Mouse (Mus musculus): Measurements from ENCODE around the gene Shtn1. TPM values are rescaled to one million over a fixed set of nuclear protein-coding genes. Genes with fewer than 3 reads are reported as not detected.

Shtn1 gene
- polyA plus RNA-seq, 1 experiment from 2014 or later = 1.1 TPM

DNA sequence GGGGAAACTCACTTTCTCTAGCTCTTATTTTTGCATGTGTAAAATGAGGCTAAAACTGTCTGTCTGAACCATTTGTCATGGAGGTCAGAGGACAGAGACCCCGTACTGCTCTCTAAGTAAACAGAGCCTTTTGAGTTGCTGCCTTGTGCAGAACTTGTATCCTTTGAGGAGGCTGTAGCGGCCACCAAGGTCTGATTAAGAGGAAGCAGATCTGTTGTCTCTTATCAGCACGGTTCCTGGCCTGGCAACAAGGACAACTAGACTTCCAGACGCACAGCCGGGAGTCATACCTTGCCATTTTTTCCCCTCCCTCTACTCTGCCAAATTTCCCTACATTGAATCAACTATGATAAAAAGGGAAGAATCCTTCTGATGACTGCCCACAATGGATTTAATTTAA, 18.5 kb downstream of the Shtn1 start:
- no peak for ATAC-seq (replicated peaks; ENCODE audit: extremely low read depth, insufficient read depth, low FRiP score)
- H3K36me3 ChIP-seq (ENCODE audit: control insufficient read depth, insufficient read depth) = no peaks in the 10 kb centered on the region
- WGBS = 24% methylated on average over 5 of the region's 5 CpGs
- no peak overlapping the region for H3K27ac ChIP-seq (ENCODE audit: low read length)
- no peak overlapping the region for H3K9ac ChIP-seq (ENCODE audit: low read length)
- H3K4me2 ChIP-seq (ENCODE audit: low read depth, low read length) = no peak overlapping the region
- H3K27me3 ChIP-seq (ENCODE audit: control insufficient read depth, insufficient read depth, low read length) = no peaks in the 10 kb centered on the region
- no peaks in the 10 kb centered on the region for H3K9me3 ChIP-seq (replicated peaks; ENCODE audit: control insufficient read depth, low read length)
- H3K4me1 ChIP-seq (ENCODE audit: control insufficient read depth, insufficient read depth, low read length) = no peaks in the 10 kb centered on the region
- no peak overlapping the region for H3K4me3 ChIP-seq (ENCODE audit: low read length)

DNA sequence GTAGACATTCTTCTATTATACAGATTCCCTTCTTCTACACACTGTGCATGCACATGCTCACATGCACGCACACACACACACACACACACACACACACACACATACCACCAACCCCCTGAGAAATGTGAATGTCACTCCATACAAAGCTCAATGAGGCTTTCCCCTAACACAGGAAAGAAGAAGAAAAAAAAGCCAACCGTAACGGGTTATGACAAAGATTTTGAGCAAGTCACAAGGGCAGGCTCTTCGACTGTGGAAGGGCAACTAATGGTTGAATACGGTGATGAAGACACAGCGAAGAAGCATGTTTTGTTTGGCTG, 21.3 kb downstream of the Shtn1 start:
- Histone ChIP-seq H3K27me3 (ENCODE audit: control insufficient read depth, insufficient read depth, low read length) (no peaks in the 10 kb centered on the region), H3K36me3 (ENCODE audit: control insufficient read depth, insufficient read depth) (no peaks in the 10 kb centered on the region), H3K9ac (ENCODE audit: low read length) (no peak overlapping the region), H3K9me3 (replicated peaks; ENCODE audit: control insufficient read depth, low read length) (no peaks in the 10 kb centered on the region), H3K4me3 (ENCODE audit: low read length) (no peak overlapping the region), H3K4me1 (ENCODE audit: control insufficient read depth, insufficient read depth, low read length) (no peaks in the 10 kb centered on the region), H3K27ac (ENCODE audit: low read length) (no peak overlapping the region), H3K4me2 (ENCODE audit: low read depth, low read length) (no peak overlapping the region)
- no peak for ATAC-seq (replicated peaks; ENCODE audit: extremely low read depth, insufficient read depth, low FRiP score)
- WGBS = 74% methylated on average over 6 of the region's 6 CpGs

DNA sequence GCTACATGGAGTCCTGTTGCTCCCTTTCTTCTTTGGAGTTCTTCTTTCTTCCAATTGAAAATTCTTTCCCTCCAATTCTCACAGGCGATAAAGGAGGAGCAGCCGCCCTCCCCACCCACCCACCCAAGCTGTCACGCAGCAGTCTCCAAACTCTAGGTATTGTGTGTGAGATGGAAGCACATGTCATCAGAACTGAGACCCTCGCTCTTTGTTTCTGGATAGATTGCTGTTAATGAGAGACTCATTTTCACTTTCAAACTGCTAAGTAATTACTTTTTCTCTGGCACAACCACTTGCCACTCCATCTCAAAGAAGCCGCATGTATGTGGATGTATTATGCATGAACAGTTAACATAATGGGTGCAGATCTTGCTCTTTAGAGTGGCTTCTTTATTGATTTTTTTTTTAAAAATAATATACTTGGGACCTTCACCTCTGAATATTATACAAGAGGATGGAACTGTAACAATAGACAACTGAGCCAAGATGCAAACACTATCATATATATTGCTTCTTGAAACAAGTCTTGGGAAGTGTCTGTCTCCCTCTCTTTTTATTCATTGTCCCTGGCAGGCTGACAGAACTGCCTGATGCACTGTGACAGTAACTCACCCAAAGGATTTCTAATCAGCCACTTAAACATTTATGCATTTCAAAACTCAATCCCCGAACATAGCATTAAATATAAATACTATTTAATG, 21.8 kb downstream of the Shtn1 start:
- H3K9ac ChIP-seq (ENCODE audit: low read length) = no peak overlapping the region
- no peak overlapping the region for H3K27ac ChIP-seq (ENCODE audit: low read length)
- no peak for ATAC-seq (replicated peaks; ENCODE audit: extremely low read depth, insufficient read depth, low FRiP score)
- WGBS = 89% methylated on average over 6 of the region's 6 CpGs
- H3K36me3 ChIP-seq (ENCODE audit: control insufficient read depth, insufficient read depth) = no peaks in the 10 kb centered on the region
- H3K4me1 ChIP-seq (ENCODE audit: control insufficient read depth, insufficient read depth, low read length) = no peaks in the 10 kb centered on the region
- no peaks in the 10 kb centered on the region for H3K9me3 ChIP-seq (replicated peaks; ENCODE audit: control insufficient read depth, low read length)
- H3K27me3 ChIP-seq (ENCODE audit: control insufficient read depth, insufficient read depth, low read length) = no peaks in the 10 kb centered on the region
- no peak overlapping the region for H3K4me2 ChIP-seq (ENCODE audit: low read depth, low read length)
- no peak overlapping the region for H3K4me3 ChIP-seq (ENCODE audit: low read length)

DNA sequence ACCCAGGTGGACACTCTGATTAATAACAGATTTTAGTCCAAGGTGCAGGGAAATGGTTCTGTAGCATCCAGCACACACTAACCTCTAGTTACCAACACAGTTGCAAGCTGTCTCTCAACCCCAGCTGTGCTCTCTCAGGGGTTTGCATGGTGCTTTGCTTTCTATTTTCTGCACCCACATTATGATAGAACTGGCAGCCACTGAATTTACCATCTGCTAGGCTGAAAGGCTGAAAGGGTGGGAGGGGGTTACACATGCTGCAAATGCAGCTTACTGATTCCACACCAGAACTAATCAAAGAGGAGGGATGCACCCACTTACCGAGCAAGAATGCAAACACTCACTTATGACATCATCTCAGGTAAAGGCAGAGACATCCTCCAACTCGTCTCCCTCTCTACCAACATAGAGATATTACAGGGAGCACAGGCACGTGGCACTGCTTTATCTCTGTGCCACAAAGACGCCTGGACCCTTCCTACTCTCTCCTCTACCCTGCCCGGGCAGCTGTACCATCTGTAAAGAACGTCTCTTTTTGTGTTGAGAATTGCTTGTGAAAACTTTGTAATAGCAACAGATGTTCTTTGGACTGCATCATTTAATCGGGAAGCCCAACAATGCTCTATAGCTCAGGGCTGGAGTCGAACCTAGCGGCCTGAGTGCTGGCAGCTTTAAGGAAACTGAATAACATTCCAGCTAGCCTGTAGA, 23.0 kb downstream of the Shtn1 start:
- H3K4me1 ChIP-seq (ENCODE audit: control insufficient read depth, insufficient read depth, low read length) = no peaks in the 10 kb centered on the region
- no peaks in the 10 kb centered on the region for H3K9me3 ChIP-seq (replicated peaks; ENCODE audit: control insufficient read depth, low read length)
- no peak overlapping the region for H3K27ac ChIP-seq (ENCODE audit: low read length)
- H3K9ac ChIP-seq (ENCODE audit: low read length) = no peak overlapping the region
- ATAC-seq (replicated peaks; ENCODE audit: extremely low read depth, insufficient read depth, low FRiP score) = no peak
- WGBS = 73% methylated on average over 9 of the region's 9 CpGs
- H3K4me2 ChIP-seq (ENCODE audit: low read depth, low read length) = no peak overlapping the region
- no peak overlapping the region for H3K4me3 ChIP-seq (ENCODE audit: low read length)
- H3K27me3 ChIP-seq (ENCODE audit: control insufficient read depth, insufficient read depth, low read length) = no peaks in the 10 kb centered on the region
- H3K36me3 ChIP-seq (ENCODE audit: control insufficient read depth, insufficient read depth) = no peaks in the 10 kb centered on the region

DNA sequence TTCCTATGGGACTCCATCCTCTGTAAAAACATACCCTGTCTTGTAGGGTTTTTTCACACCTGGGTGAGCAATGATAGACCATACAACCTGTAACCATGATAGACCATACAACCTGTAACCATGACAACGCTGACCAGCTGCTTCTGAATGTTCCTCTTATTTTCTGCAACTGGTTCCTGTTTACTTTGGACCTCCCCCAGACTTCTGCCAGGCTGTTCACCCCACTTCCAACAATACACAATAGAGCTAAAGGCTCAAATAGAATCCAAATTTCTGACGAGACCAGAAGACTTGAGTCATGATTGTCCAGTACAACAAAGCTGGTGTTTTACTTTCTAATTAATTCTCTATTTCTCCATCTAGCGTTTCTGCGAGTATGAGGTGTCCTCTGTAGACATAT, 23.8 kb downstream of the Shtn1 start:
- H3K9ac ChIP-seq (ENCODE audit: low read length) = no peak overlapping the region
- no peaks in the 10 kb centered on the region for H3K27me3 ChIP-seq (ENCODE audit: control insufficient read depth, insufficient read depth, low read length)
- H3K27ac ChIP-seq (ENCODE audit: low read length) = no peak overlapping the region
- H3K9me3 ChIP-seq (replicated peaks; ENCODE audit: control insufficient read depth, low read length) = no peaks in the 10 kb centered on the region
- no peaks in the 10 kb centered on the region for H3K36me3 ChIP-seq (ENCODE audit: control insufficient read depth, insufficient read depth)
- WGBS = 57% methylated on average over 4 of the region's 4 CpGs
- no peak overlapping the region for H3K4me3 ChIP-seq (ENCODE audit: low read length)
- no peaks in the 10 kb centered on the region for H3K4me1 ChIP-seq (ENCODE audit: control insufficient read depth, insufficient read depth, low read length)
- no peak overlapping the region for H3K4me2 ChIP-seq (ENCODE audit: low read depth, low read length)
- no peak for ATAC-seq (replicated peaks; ENCODE audit: extremely low read depth, insufficient read depth, low FRiP score)

DNA sequence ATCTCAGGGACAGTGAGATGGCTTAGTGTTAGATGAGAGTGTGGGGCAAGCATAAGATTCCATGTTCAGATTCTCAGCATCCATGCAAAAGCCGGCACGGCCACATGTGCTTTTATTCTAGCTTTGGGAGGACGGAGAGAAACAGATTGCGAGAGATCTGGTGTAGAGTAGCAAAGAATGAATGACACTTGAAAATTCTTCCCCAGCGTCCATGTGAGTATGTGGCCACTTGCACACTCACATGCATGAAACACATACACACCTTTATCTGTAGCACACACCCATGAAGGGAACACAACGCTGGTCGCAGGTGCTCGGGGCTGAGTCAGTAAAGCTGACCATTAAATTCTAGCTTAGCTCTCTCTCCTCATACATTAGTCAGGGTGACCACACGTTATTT, 24.3 kb downstream of the Shtn1 start:
- Histone ChIP-seq H3K27me3 (ENCODE audit: control insufficient read depth, insufficient read depth, low read length) (no peaks in the 10 kb centered on the region), H3K27ac (ENCODE audit: low read length) (no peak overlapping the region), H3K36me3 (ENCODE audit: control insufficient read depth, insufficient read depth) (no peaks in the 10 kb centered on the region), H3K9ac (ENCODE audit: low read length) (no peak overlapping the region), H3K4me1 (ENCODE audit: control insufficient read depth, insufficient read depth, low read length) (no peaks in the 10 kb centered on the region), H3K9me3 (replicated peaks; ENCODE audit: control insufficient read depth, low read length) (no peaks in the 10 kb centered on the region), H3K4me2 (ENCODE audit: low read depth, low read length) (no peak overlapping the region), H3K4me3 (ENCODE audit: low read length) (no peak overlapping the region)
- 85% methylated on average over 9 of the region's 9 CpGs for WGBS
- ATAC-seq (replicated peaks; ENCODE audit: extremely low read depth, insufficient read depth, low FRiP score) = no peak

DNA sequence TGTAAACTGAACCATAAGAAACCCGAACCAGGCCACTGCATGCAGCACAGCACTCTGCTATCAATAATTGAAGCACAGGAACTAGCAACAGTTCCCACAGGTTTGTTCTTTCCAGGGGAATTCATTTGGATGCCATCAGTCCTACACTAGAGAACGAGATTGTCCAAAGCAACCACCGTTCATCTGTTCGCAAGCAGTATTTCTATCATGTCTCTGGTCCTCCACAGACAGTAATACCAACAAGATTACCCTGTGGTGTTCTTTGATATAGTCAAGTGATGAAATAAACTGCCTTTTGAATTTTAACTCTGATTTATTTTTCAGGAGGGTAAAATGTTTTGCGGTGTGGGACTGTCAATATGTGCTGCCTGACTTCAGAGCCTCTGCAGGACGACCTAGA, 27.0 kb downstream of the Shtn1 start:
- no peak overlapping the region for H3K9ac ChIP-seq (ENCODE audit: low read length)
- ATAC-seq (replicated peaks; ENCODE audit: extremely low read depth, insufficient read depth, low FRiP score) = no peak
- no peaks in the 10 kb centered on the region for H3K9me3 ChIP-seq (replicated peaks; ENCODE audit: control insufficient read depth, low read length)
- H3K4me2 ChIP-seq (ENCODE audit: low read depth, low read length) = no peak overlapping the region
- no peak overlapping the region for H3K4me3 ChIP-seq (ENCODE audit: low read length)
- no peaks in the 10 kb centered on the region for H3K36me3 ChIP-seq (ENCODE audit: control insufficient read depth, insufficient read depth)
- no peak overlapping the region for H3K27ac ChIP-seq (ENCODE audit: low read length)
- H3K4me1 ChIP-seq (ENCODE audit: control insufficient read depth, insufficient read depth, low read length) = 0 out of 2 replicates have a peak, but pooled peaks cover 2% of the 10 kb centered on the region
- H3K27me3 ChIP-seq (ENCODE audit: control insufficient read depth, insufficient read depth, low read length) = no peaks in the 10 kb centered on the region
- WGBS = 83% methylated on average over 6 of the region's 6 CpGs

DNA sequence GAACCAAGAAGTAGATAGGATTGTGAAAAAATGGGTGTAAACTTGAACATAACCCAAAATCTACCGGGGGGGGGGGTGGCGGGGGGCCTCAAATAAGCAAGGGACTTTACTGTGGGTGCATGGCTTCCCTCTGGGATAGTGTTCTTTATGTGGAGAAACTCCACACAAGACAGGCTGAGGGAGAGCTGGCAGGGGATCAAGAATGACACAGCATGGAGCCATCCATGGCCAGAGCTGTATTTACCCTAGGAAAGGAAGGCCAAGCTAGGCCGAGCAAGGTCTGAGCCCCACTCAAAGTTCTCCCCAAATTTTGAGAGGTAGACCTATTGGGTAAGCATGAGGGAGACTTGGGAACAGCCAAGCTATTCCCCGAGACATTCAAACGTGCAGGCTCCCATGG, 28.4 kb downstream of the Shtn1 start:
- Histone ChIP-seq H3K4me3 (ENCODE audit: low read length) (no peak overlapping the region), H3K4me2 (ENCODE audit: low read depth, low read length) (no peak overlapping the region), H3K9me3 (replicated peaks; ENCODE audit: control insufficient read depth, low read length) (no peaks in the 10 kb centered on the region), H3K36me3 (ENCODE audit: control insufficient read depth, insufficient read depth) (no peaks in the 10 kb centered on the region), H3K27me3 (ENCODE audit: control insufficient read depth, insufficient read depth, low read length) (no peaks in the 10 kb centered on the region), H3K27ac (ENCODE audit: low read length) (no peak overlapping the region), H3K9ac (ENCODE audit: low read length) (no peak overlapping the region), H3K4me1 (ENCODE audit: control insufficient read depth, insufficient read depth, low read length) (0 out of 2 replicates have a peak, but pooled peaks cover 3% of the 10 kb centered on the region)
- 79% methylated on average over 5 of the region's 5 CpGs for WGBS
- no peak for ATAC-seq (replicated peaks; ENCODE audit: extremely low read depth, insufficient read depth, low FRiP score)

DNA sequence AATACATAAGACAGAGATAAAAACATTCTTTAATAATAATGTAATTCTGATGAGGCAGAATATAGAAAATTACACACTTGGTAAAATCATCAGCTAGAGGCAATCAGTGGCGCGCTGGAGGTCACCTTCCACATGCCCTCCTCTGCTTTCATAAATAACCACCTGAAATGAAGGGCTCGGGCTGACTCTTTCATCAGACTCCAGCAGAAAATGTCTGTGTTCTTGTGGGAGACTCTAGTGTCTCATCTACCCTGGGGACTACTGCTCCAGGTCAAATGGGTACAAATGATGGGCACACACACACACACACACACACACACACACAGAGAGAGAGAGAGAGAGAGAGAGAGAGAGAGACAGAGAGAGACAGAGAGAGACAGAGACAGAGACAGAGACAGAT, 34.8 kb downstream of the Shtn1 start:
- Histone ChIP-seq H3K27ac (ENCODE audit: low read length) (no peak overlapping the region), H3K36me3 (ENCODE audit: control insufficient read depth, insufficient read depth) (no peaks in the 10 kb centered on the region), H3K4me2 (ENCODE audit: low read depth, low read length) (no peak overlapping the region), H3K4me3 (ENCODE audit: low read length) (no peak overlapping the region), H3K4me1 (ENCODE audit: control insufficient read depth, insufficient read depth, low read length) (0 out of 2 replicates have a peak, but pooled peaks cover 3% of the 10 kb centered on the region), H3K9ac (ENCODE audit: low read length) (no peak overlapping the region), H3K27me3 (ENCODE audit: control insufficient read depth, insufficient read depth, low read length) (peaks cover 2% of the 10 kb centered on the region; the same call in 1 of the 2 replicates), H3K9me3 (replicated peaks; ENCODE audit: control insufficient read depth, low read length) (no peaks in the 10 kb centered on the region)
- WGBS = 79% methylated on average over 3 of the region's 3 CpGs
- ATAC-seq (replicated peaks; ENCODE audit: extremely low read depth, insufficient read depth, low FRiP score) = no peak

All from heart, embryonic 16.5 days (tissue).